Mouse (Mus musculus): ENCODE results near the gene Ap1m1.

- TF ChIP-seq CTCF (conservative IDR thresholded peaks at IDR 0.05; ENCODE audit: insufficient read depth, insufficient read length, low read depth, low read length), result no peak
- TF ChIP-seq POLR2A (IDR thresholded peaks at IDR 0.05; ENCODE audit: low read depth, low read length), result no peak
These were observed 31.9 kb downstream of the Ap1m1 start for GRCm38 (mm10) chr8:72271691-72272090.

Measured in kidney, adult 2 months (tissue).